Mouse (Mus musculus): ENCODE data around the gene Dtwd1. TPM values are rescaled to one million over a fixed set of nuclear protein-coding genes. Genes with fewer than 3 reads are reported as not detected.

The Dtwd1 gene
- 6.6 TPM for polyA plus RNA-seq (2014; fragmentation: Illumina TruSeq; extraction: RNeasy Lipid Tissue Mini Kit (QIAGEN cat#74804); ENCODE audit: low replicate concordance)

DNA sequence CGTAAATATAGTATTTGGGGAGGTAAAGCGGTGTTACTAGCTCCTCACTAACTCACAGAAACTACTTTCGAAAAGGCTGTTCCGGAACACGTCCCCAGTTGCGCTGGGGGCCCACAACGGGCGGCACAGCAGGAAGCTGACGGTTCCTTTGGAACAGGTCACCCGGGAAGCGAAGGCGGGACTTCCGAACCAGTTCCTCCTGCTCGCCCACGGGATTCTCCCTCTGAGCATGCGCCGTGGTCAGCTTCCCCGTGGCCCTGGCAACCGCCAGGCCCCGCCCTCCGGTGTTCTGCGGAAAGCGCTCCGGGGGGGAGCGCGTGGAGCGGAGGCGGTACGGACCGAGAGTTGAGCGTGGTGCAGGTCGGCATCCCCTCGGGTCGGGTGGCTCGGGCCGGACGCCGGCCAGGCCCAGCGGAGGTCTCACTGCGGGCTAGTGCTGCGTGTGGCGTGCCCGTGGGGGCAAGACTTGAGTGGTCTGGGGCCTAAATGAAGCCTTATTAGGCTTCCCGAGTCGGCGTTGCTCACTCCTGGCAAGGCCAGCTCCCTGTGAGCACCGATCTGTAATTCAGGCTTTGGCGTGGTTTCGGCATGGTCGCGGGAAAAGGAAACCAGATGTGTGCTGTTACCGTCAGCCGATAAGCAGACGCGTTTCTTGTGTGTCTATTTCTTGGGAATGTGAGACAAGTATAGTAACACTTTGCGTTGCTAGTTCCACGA is at the start of gene Dtwd1, which contains the start of gene Fam227b:
TSS of gene Dtwd1 (plus strand) at position 287 of the 717 bp plus-strand sequence.
TSS of gene Fam227b (minus strand) at position 150 of the 717 bp plus-strand sequence.

DNA sequence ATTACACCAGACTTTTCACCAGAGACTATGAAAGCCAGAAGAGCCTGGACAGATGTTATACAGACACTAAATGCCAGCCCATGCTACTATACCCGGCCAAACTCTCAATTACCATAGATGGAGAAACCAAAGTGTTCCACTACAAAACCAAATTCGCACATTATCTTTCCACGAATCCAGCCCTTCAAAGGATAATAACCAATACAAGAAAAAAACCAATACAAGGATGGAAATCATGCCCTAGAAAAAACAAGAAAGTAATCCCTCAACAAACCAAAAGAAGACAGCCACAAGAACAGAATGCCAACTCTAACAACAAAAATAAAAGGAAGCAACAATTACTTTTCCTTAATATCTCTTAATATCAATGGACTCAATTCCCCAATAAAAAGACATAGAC is 62.9 kb downstream of the Dtwd1 start, which contains the start of gene Gm17555:
TSS of gene Gm17555 (plus strand) at position 301 of the 400 bp plus-strand sequence.

Other genes starting within 250 kb of the Dtwd1 start
- gene Fgf7, start 117.5 kb upstream of the Dtwd1 start, polyA plus RNA-seq (2014; fragmentation: Illumina TruSeq; extraction: RNeasy Lipid Tissue Mini Kit (QIAGEN cat#74804); ENCODE audit: low replicate concordance): 13.5 TPM
- not detected for gene Fam227b, start 137 bp upstream of the Dtwd1 start, polyA plus RNA-seq (2014; fragmentation: Illumina TruSeq; extraction: RNeasy Lipid Tissue Mini Kit (QIAGEN cat#74804); ENCODE audit: low replicate concordance)
- not detected for gene Gm17555, start 63.0 kb downstream of the Dtwd1 start, polyA plus RNA-seq (2014; fragmentation: Illumina TruSeq; extraction: RNeasy Lipid Tissue Mini Kit (QIAGEN cat#74804); ENCODE audit: low replicate concordance)

Data from small intestine, adult 10 weeks (tissue).